Mouse (Mus musculus) gastrocnemius, postnatal 4 days (tissue): ENCODE measurements around the gene Fxyd3. TPM values are rescaled to one million over a fixed set of nuclear protein-coding genes. Genes with fewer than 3 reads are reported as not detected.

Experiments used
- DNase-seq, 2 experiments: peaks; one replicate each; pipeline ENCODE4 v3.0.0; 2021 to 2022; ENCODE audit warnings: low spot score in 2 of 2, mixed read lengths in 2 of 2
- microRNA-seq: library from miRNA; unstranded; fragments of <30 nt; microRNA quantifications from one replicate; pipeline ENCODE4 v1.2.0, GENCODE M21; 2021
- total RNA-seq, 2 experiments: library from RNA; stranded (reverse); gene quantifications; 2 replicates each; pipeline ENCODE4 v1.2.3; 2021

Gene Fxyd3
- total RNA-seq, 2 experiments from 2014 or later: 2.7 to 4.9 TPM

DNA sequence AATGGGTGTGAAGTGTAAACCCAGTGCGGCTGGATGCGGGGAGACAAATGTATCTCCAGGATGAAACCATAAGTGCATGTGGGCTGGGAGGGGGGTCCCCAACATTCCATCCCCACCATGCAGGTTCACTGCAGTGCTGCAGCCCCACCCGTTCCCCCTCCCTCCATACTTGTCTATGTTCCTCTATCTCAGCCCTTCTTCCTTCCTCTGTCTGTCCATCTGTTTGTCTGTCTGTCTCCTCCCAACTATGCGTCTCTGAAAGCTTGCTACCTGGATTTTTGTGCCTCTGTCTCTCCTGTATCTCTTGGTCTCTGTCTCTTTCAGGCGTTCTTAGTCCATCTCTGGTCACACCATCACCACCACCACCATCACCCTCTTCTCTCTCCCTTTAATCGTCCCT, 26.0 kb downstream of the Fxyd3 start:
- no peak for DNase-seq

DNA sequence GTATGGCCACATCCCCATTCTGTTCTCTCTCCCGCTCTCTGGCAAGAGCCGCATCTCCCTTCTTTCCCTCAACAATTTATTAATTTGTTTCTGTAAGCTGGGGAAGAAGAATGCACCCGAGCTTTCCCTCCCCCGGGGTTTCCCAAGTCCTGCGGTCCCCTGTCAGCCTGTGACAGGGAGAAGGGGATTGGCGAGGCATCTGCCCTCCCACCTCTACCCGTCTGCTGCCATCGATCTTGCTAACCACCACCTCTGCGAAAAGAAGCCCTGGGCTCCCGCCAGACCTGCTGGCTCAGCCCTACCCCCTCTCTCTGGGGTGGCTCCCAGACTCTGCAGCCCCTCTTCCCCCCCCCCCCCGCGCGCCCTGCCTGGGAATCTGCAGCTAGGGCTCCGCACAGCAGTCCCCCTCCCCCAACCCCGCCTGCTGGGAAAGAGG, 26.6 kb downstream of the Fxyd3 start:
- DNase-seq: no peak

DNA sequence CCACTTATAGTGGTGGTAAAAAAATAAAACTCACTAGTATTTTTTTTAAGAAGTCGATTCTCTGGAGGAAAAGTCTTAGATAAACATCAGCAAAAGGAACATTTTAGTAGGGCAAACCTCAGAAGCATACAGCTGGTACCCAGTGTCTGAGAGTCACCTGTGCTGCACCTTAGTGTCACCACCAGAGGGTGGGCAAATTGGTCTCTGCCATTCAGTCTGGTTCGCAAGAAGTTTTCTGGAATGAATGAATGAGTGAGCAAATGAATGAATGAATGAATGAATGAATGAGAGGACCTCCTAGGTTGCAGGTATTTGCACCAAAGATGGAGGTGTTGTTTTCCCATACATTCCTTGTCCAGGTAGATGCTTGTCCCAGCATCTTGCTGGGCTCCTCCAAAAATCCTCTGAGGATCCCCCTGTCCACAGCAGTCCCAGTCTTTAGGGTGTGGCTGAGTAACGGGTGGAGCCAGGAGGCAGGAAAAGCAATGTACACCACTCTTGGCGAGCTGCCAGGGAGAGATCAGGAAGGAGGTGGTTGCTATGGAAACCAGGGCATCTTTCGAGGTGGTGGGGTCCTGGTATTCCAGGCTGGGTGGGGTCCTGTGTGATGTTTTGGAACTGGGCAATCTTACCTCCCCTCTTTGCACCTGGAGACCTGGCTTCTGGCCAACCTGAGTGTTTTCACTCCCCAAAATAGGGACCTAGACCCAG, 27.2 kb downstream of the Fxyd3 start:
- no peak for DNase-seq

DNA sequence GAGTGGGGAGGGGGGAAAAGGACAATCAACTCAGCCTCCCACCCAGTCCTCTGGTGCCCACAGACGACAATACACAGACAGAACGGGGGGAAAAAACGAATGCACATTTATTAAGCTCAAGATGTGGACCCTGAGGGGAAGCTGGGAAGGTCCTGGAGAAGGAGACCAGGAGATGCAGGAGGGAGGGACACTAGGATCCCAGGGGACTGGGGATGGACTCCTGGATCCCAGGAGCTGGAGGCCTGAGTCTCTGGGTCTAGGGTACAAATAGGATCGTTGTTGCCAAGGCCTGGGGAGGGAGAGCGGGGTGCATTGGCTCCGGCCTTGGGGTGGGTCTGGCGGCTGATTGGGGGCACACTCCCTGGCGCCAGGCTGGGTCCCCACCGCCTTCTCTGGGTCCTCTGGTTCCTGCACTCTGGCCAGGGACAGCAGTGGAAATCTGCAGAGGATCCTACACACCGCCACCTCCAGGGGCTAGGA, 34.0 kb downstream of the Fxyd3 start, which contains the start of gene Fxyd5:
TSS of gene Fxyd5 (minus strand) at position 51 of the 480 bp plus-strand sequence.
- no peak for DNase-seq

DNA sequence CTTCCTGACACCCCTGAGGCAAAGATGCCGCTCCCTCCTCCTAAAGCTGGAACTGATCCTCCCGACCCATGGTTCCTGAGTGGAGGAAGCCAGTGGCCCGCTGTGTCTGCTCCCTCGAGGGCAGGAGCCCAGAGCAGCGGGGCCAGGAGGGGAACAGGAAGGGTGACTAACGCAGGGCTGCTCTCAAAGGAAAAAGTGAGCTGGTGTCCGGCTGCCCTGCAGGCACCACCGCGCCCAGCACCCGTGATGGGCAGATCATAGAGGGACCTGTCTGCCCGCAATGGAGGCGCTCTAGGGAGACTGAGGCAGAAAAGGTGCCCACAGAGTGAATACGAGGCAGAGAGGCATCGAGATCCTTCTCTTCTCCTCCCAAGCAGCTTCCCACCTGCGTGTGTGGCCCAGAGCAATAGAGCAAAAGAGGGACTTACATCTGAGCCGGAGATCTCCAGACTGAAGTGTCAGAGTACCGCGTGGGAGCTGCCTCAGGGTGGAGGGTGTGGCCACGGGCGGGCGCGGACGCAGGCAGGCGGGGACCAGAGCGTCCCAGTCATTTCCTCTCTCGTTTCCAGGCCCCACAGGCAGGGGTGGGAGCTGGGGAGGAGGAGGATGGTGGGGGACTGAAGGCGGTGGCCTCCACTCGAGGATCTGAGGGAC, 34.7 kb downstream of the Fxyd3 start:
- no peak for DNase-seq

DNA sequence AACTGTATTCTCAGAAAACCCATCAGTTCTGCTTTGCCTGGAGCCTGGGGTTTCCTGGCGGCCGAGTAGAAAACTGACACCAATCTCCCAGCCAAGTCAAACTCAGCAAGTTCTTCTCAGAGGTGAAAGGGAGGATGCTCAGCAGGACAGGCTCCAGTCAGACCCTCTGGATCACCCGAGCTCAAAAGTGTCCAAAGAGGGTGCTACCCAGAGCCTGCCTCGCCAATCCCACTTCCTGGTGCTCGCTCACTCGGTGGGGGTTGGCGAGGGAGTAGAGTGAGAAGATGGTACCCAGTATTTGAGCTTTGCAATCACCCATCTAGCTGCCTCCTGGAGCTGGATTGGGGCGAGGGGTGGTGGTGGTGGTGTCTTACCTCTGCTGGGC, 35.5 kb downstream of the Fxyd3 start:
- DNase-seq: no peak

DNA sequence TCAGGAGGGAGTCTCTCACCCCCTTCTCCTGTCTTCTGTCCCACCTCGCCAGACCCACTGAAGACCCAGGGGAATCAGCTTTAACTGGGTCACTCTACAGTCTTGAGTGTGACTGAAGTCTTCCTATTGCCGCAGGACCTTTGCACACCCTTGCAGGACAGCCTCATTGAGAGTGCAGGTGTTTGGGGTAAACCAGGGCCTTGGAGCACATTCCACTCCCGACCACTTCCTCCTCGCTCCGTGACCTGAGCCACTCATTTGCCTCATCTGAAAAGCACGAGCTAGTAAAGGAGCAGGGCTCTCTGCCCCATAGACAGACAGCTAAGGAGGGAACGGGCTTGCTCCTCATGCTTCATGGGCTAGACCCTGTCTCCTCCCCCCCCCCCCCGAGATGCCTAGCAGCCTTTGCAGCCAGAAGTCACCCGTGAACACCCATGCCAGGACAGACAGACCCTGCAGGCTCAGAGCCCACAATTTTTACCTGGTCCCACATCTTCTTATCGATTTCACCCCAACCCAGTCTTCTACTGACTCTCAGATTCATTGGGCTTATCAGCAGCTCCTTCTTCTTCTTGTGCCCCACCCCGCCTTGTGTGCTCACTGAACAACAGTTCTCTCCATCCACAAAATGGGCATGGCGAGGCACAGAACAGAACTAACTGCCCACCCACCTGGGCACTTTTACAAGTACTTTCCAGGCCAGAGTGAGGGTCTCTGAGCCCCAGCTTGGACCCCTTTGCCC, 36.1 kb downstream of the Fxyd3 start:
- no peak for DNase-seq

DNA sequence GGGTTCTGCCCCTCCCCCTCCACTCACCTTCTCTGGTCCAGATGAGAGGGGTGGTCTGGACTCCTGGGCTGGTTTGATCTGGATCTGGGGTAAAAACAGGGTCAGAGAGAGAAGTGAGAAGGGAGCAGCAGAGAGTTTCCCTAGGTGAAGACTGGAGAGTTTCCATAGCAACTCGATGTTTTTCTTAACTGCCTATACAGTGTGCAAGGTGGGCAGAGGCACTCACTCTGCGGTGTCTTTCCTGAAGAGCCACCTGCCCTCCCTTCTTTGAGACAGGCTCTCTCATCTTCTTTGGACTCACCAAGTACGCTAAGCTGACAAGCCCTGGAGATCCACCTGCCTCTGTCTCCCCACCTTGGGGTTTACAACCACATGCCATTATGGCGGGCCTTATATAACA, 37.5 kb downstream of the Fxyd3 start:
- no peak for DNase-seq

DNA sequence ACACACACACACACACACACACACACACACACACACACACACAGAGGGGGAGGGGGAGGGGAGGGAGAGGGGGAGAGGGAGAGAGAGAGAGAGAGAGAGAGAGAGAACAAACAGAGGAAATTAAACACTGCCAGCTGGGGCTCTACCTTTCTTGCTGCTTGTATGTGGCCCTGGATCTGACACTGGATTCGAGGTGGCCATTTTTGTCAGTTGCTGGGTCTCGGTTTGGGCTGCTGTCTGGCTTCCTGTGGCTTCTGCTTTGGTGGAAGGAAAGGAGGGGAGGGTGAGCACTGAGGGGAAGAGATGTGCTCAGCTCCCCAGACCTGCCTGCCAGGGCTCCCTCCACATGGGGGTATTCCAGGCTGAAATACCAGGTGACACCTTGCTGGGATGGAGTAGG, 38.8 kb downstream of the Fxyd3 start:
- no peak for DNase-seq

DNA sequence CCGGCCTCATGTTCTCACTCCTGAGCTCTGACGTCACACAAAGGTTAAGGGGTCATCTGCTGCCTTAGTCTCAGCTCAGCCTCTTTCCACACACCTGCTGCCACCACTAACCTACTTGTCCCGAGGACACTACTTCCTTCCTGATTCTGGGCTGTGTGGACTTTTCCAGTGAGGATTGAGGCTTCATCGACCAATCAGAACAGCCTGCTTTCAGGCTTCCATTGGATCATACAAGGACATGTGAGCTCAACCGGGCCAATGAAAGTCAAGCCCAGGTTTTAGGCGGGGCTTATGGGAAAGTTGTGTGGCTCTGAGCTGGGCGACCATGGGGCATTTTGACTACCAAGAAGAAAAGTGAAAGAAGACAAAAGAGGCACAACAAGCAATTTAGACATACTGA, 39.6 kb downstream of the Fxyd3 start:
- DNase-seq: no peak

DNA sequence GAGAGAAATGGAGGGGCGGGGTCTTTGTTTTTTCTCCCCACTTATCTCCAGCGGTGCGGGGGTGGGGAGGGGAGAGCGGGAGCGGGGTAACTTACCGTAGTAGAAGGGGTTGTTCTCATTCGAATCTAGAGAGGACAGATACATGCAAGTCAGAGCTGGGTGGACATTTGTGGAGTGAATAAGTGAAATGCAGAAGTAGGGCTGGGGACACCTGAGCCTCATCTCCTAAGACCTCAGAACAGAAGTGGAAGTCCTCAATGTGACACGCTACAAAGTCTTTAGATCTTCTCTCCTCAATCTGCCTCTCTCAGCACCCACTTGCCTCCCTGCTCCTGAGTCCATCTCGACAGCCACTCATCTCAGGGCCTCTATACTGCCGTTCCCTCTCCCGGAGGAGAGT, 41.2 kb downstream of the Fxyd3 start:
- no peak for DNase-seq

DNA sequence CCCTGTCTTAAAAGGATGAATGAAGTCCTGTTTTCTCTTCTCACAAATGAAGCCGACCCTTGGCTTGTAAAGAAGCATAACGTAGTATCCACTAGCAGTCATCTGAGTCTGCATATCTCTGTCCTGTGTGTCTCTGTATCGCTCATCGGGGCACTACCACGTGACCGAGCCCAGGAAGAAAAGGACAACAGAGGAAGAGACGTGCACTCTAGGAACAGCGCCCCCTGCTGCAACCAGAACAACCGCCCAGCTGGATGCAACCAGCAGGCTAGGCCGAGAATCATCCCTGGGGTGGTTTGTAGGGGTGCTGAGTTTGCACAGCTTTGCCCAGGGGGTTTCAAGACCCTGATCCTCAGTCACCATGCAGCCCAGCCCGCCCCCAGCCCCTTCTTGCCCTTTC, 41.7 kb downstream of the Fxyd3 start:
- no peak for DNase-seq

DNA sequence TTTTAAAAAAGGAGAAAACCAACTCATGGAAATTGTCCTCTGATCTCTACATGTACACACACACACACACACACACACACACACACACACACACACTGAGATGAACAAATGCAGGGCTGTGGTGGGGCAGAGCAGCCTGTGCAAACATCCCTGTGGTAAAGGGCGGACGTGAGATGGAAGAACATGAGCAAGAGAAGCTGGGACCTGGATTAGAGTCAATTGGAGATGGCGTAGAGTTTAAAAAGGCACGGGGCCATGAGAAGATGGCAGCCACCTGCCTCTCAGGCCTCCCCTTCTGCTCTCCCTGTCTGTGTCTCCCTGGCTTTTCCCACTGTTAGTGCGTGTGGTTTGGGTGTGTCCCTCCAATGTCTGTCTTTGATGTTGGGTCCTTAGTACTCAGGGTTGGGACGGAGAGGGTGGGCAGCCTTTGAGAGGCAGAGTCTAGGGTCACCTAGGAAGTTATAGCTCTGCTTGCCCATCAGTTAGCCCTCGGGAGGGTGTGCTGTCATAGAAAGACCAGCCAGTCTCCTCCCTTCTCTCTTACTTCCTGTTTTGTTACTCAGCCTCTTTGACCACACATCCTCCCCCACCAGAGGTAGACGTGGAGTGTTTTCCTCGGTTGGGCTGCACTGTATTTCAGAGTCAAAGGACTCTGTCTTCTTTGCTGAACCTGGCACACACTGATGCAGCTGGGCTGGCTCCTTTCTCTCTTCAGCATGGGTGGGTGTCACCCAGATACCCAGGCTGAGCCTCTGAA, 42.9 kb downstream of the Fxyd3 start:
- no peak for DNase-seq

DNA sequence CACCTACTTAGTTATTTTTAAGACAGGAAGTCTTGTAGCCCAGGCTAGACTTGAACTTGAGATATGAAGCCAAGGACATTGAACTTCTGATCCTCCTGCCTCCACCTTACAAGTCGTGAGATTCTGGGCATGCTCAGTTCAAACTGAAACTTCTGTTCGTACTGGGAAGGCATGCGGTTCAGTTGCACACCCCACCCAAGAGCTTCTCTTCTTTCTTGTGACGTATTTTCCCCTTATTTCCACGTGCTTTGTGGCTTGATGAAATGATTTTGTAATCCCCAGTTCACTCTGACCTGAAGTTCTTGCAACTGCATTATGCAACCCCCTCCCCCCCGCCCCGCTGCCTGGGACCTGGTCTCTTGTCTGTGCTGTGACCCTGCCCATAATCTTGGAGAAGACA, 44.8 kb downstream of the Fxyd3 start:
- no peak for DNase-seq

DNA sequence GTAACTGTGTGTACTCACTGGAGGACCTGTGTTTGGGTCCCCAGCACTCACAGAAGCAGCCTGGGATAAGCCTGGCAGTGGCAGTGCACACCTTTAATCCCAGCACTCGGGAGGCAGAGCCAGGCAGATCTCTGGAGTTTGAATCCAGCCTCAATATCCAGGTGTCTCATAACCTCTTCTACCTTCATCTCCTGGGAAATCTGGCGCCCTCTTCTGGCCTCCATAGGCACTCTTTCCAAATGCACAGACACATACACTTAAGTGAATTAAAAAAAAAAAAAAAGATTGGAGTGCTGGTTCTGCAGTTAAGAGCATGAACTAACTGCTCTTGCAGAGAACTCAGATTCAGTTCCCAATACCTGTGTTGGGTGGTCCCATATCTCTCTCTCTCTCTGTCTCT, 45.8 kb downstream of the Fxyd3 start:
- DNase-seq: no peak

DNA sequence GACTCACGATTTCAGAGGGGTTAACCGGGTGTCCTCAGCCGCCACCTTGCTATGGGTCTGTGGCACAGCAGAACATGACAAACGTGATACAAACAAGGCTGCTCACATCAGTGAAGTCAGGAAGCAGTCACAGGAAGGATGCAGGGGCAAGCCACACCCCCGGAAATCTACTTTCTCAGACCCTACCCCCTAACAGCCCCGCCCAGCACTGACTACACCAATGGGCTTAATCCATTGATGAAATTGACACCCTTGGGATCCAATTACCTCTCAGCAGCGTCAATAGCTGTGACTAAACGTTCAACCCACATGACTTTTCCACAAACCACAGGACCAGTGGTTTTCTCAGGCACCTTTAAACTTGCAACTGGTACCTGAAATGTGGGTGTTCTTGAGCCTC, 47.9 kb downstream of the Fxyd3 start:
- no peak for DNase-seq

Small RNAs within 50 kb of the gene (microRNA-seq; reads per million reads assigned to microRNA genes)
- not detected for gene Mir7050

Other genes with a start within 250 kb of the Fxyd3 start
- gene Ffar3, start 220.5 kb downstream of the Fxyd3 start, total RNA-seq: not detected
- gene Ffar1, start 215.1 kb downstream of the Fxyd3 start, total RNA-seq: not detected
- under 1 TPM; 0.54 to 0.81 TPM for gene Cd22, start 196.4 kb downstream of the Fxyd3 start, total RNA-seq
- gene Mag, start 161.8 kb downstream of the Fxyd3 start, total RNA-seq: 10 to 100 TPM; 11.8 to 12.3 TPM
- not detected for gene Hamp2, start 152.0 kb downstream of the Fxyd3 start, total RNA-seq
- under 1 TPM in 1 of 2 experiments, not detected in 1; 0.78 TPM for gene Hamp, start 132.7 kb downstream of the Fxyd3 start, total RNA-seq
- gene Usf2, start 119.9 kb downstream of the Fxyd3 start, total RNA-seq: 10 to 100 TPM; 79.3 to 80.5 TPM
- under 1 TPM; 0.74 to 0.75 TPM for gene Lsr, start 103.2 kb downstream of the Fxyd3 start, total RNA-seq
- under 1 TPM in 1 of 2 experiments, not detected in 1; 0.20 TPM for gene Fam187b, start 102.9 kb downstream of the Fxyd3 start, total RNA-seq
- 10 to 100 TPM; 21.2 to 23.0 TPM for gene Fxyd5, start 34.2 kb downstream of the Fxyd3 start, total RNA-seq
- gene Fxyd7, start 25.2 kb downstream of the Fxyd3 start, total RNA-seq: 1 to 10 TPM; 2.3 to 3.8 TPM
- gene Fxyd1, start 19.5 kb downstream of the Fxyd3 start, total RNA-seq: 100 to 1,000 TPM; 587 to 732 TPM
- gene Lgi4, start 17.4 kb downstream of the Fxyd3 start, total RNA-seq: 1 to 10 TPM; 7.9 to 9.6 TPM
- 1 to 10 TPM; 3.9 to 4.2 TPM for gene Hpn, start 38.6 kb upstream of the Fxyd3 start, total RNA-seq
- gene Scn1b, start 50.3 kb upstream of the Fxyd3 start, total RNA-seq: 10 to 100 TPM; 90.6 to 98.1 TPM
- gene Gramd1a, start 79.2 kb upstream of the Fxyd3 start, total RNA-seq: 10 to 100 TPM; 42.8 to 45.8 TPM
- gene Scgb2b2, start 213.8 kb upstream of the Fxyd3 start, total RNA-seq: not detected
- gene Scgb1b2, start 215.1 kb upstream of the Fxyd3 start, total RNA-seq: not detected